Mouse (Mus musculus) erythroid progenitor cell, adult 5-6 weeks (primary cell): ENCODE results near the gene Gli3. TPM values are rescaled to one million over a fixed set of nuclear protein-coding genes. Genes with fewer than 3 reads are reported as not detected.

Source experiments
- ATAC-seq: replicated peaks from 2 replicates; pipeline ENCODE4 v1.8.0; 2016; ENCODE audit warnings: moderate number of reproducible peaks, mild to moderate bottlenecking, moderate TSS enrichment, inconsistent platforms; ENCODE audit not compliant: poor library complexity, low FRiP score, severe bottlenecking
- total RNA-seq, 2 experiments: library from RNA; stranded (forward) in 1 of 2; stranded (reverse) in 1 of 2; fragments of 150-400 nt in 1 of 2; fragments of 186-747, 209-891 nt in 1 of 2; gene quantifications; 2 replicates each; pipeline versions ENCODE4 v1.2.3 to v1.2.4; 2015 to 2017; ENCODE audit warnings: low replicate concordance in 2 of 2

Gli3 gene
- total RNA-seq, 2 experiments from 2014 or later = not detected

- ATAC-seq = no peak
Measured at GRCm38 (mm10) chr13:15486033-15486891, 23.2 kb downstream of the Gli3 start.

DNA sequence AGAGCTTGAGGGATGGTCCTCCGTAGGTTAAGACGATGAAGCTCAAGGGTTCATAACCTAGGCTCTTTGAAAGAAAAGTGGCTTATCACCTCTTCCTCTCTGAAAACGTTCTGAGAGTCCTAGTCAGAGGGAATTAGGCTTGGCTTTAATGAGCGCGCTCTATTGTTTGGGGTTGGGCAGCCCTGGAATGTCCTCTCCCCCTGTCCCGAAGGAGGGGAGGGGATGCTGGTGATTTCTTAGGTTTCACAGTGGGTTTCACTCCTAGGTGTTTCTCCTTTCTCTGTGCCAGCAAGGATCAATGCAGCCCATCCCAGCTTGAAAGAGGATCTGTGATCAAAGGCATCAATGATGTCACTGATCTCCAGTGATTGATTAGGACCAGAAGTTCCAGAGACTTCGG lies 24.3 kb downstream of the Gli3 start:
- ATAC-seq = no peak

GRCm38 (mm10) chr13:15488065-15488464 lies 25.0 kb downstream of the Gli3 start:
- ATAC-seq = no peak

DNA sequence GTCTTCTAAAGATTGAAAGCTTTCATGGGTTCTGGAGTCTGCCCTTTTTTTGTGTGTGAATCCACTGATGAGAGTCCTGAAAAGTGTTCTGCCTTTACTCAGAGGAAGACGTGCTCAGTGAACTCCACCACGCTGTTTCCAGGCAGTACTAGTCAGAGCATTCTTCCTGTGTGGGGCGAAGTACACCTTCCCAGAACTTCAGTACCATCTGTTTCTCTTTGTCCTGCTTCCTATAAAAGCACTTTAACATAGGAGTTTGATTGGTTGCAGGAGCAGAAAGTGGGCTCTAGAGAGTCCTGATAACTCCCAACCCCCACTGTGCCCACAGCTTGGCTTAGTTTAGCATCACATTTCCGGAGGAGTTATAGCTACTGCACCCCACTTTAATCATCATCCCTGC lies 32.8 kb downstream of the Gli3 start:
- no peak for ATAC-seq

DNA sequence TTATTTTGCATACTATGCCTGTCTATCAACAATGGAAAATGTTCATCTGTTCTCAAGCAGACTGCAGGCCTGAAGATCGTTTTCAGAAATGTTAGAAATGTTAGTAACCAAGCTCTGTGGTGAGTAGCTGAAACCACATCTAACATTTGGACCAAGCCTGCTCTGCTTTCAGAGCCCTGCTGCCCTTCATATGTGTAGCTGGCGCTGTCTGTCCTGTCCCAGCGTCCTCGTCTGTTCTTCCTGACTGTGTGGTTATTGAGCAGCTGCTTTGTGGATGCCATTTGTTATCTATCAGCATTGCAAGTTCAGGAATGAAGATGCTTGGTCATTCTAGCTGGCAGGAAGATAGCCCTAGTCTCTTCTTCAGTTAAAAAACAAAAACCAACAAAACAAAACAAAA lies 35.3 kb downstream of the Gli3 start:
- ATAC-seq = no peak

DNA sequence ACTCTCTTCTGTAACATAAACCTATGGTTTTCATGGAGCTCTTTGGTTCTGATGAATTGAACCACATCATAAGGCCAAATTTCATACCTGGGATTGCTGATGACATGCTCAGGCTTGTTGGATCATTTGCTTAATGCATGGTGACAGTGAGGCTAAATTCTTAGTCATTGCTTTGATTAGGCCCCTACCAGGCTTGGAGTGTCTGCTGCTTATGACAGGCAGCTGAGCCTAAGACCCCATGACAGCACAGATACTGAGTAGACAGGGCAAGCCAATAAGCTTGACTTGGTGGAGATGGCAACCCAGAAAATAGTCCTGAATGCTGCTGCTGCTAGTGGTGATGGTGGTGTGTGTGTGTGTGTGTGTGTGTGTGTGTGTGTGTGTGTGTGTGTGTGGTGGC lies 47.9 kb downstream of the Gli3 start:
- ATAC-seq = no peak

GRCm38 (mm10) chr13:15513114-15513513 lies 50.1 kb downstream of the Gli3 start:
- ATAC-seq = no peak

- no peak for ATAC-seq
Measured at GRCm38 (mm10) chr13:15514082-15514481, 51.0 kb downstream of the Gli3 start.

GRCm38 (mm10) chr13:15517048-15517760 lies 54.2 kb downstream of the Gli3 start:
- ATAC-seq = no peak

GRCm38 (mm10) chr13:15520353-15520752 lies 57.3 kb downstream of the Gli3 start:
- ATAC-seq = no peak

GRCm38 (mm10) chr13:15522153-15522552 lies 59.1 kb downstream of the Gli3 start:
- no peak for ATAC-seq

DNA sequence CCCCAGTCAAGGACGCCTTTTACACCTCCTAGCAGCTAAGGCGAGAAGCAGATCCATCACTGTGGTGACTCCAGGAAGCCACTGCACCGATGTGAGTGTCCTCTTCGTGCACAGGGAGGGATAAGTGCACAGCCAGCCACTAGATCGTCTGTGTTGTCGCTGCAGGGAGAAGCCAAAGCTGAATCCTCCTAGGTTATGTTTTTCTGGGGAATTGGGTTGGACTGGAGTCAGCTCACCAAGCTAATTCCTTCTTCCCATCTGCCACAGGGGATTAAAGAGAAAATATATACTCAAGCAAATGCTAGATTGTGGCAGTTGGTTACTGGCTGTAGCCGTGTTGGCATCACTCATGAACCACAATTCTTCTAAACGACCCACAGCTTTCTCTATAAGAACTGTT lies 61.2 kb downstream of the Gli3 start:
- no peak for ATAC-seq

DNA sequence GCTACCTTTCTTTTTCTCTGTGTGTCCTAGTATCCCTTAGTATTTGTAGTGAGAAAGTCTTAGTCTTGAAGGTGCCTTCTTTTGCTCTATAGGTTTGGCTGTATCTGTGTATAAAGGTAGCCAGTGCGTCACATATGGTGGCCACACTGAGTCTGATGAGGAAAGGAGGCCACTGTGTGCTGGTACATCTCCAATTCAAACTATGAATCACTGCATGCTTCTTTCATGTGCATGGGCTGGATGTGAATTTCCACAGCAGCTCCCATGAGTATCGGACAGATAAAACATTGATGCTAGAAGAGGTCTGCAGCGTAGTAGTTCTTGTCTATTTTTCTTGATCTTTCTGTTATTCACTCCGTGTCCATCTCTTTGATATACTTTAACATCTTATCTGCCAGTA lies 63.7 kb downstream of the Gli3 start:
- ATAC-seq = no peak

- ATAC-seq = no peak
Measured at GRCm38 (mm10) chr13:15531568-15531967, 68.5 kb downstream of the Gli3 start.

- no peak for ATAC-seq
Measured at GRCm38 (mm10) chr13:15537206-15537605, 74.2 kb downstream of the Gli3 start.

DNA sequence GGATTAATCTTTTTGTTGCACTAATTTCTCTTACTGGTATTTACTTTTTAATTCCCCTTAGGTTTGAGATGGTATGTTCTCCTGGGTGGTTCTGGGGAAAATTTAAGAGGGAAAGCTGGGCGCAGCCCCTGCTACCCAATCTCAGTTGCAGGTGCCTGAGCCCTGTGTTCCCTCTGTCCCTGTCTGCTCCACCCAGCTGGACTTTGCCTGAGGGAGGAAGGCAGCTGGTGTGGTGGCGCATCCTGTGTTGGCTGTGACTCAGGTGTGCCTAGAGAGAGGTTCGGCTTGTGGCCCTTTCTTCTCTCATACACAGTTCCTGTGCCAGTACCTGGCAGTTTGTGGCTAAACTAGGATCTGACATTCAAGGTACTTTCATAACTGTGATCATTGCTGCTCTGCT lies 74.6 kb downstream of the Gli3 start:
- no peak for ATAC-seq

DNA sequence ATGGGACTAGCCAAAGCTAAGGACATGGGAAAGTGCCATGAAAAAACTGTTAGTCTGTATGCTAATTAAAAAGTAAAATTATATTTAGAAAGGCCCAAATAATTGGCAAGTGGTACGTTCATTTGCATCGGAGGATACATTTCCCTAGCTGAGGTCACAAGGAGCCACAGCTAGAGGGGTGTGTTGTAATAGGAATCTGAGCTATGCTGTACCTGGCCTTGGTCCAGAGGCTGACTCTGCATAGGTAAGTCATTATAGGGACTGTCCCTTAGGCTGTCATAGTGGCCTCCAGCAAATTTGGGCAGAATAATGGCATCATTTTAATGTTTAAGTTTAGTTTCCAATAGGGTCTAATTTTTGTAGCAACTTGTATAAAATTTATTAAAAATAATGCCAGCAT lies 75.4 kb downstream of the Gli3 start:
- ATAC-seq = no peak

GRCm38 (mm10) chr13:15542053-15542452 lies 79.0 kb downstream of the Gli3 start:
- ATAC-seq = no peak

- ATAC-seq = no peak
Measured at GRCm38 (mm10) chr13:15543169-15543887, 80.3 kb downstream of the Gli3 start.

DNA sequence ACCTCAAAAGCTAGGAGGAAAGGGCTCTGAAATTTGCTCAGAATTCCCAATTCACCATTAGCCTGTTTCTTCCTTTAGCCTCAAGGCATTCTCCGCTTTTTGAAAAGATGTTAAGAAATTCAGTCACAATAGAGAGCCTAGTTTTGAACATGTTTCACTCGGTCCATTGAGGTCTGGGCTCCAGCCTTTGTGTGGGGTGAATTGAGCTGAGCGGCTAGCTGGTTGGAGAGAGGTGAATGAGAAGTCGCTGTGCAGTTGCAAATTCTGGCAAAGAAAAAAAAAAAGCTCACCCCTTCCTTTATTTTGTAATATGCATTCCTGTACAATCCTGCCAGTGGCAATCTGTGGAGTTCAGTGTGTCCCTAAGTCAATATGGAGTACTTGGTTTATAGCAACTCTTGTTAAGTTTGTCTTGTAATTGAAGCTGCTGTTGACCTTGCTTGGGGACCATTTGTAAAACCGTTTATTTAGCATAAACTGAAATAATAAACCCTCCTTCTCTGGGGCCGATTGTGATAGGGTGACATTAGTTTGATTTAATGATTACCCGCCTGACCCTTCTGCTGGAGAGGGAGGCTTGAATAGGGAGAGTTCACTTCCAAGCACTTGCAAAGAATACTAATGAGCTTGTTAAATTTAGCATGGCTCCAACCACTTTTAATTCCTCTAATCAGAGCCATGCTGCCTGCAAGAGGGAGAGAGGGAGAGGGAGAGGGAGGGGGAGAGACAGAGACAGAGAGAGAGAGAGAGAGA lies 81.0 kb downstream of the Gli3 start:
- no peak for ATAC-seq
